Mouse (Mus musculus): ENCODE measurements around the gene 9130409I23Rik. TPM values are rescaled to one million over a fixed set of nuclear protein-coding genes. Genes with fewer than 3 reads are reported as not detected.

9130409I23Rik gene
- total RNA-seq (2021) = not detected
- long read RNA-seq, experiment 1 = 0 reads
- long read RNA-seq, experiment 2 = 0 reads

DNA sequence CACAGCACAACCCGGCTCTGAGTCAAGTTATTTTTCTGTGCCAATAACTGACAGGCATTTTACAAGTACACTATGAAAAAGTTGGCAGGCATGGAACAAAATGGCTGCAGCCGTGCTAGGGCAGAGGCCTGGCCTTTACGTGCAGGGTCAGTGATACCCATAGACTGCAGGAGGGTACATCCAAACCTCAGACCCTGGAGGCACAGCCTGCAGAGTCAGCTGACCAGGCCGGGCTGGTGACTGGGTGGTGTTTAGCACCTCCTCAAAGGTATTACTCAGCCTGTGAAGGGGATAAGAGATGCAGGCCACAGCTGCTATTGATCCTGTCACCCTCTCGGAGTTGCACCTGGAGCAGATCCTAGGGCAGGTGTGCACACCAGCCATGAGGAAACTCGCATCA lies at the start of gene 9130409I23Rik:
TSS of gene 9130409I23Rik (plus strand) at position 301 of the 400 bp plus-strand sequence.
- DNase-seq (ENCODE audit: low spot score in 2 of 2) = no peak

DNA sequence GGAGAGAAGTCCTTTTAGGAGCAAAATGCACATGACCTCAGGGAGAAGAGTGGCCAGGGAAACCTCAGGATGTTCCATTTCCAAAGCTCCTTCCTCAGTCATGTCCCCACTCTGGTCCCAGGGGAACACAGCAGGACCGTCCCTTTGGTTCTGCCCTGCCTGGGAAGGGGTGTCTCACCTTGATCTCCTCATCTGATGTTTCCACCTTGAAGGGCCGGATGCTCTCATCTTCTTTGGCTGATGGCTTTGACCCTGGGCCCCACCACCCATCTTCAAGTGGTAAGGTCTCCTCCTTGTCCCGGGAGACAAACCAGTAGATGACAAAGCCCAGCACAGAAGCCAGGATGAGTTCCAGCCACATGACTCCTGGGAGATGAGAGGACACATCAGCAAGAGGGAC lies 49.4 kb upstream of the 9130409I23Rik start:
- no peak for DNase-seq (ENCODE audit: low spot score in 2 of 2)

DNA sequence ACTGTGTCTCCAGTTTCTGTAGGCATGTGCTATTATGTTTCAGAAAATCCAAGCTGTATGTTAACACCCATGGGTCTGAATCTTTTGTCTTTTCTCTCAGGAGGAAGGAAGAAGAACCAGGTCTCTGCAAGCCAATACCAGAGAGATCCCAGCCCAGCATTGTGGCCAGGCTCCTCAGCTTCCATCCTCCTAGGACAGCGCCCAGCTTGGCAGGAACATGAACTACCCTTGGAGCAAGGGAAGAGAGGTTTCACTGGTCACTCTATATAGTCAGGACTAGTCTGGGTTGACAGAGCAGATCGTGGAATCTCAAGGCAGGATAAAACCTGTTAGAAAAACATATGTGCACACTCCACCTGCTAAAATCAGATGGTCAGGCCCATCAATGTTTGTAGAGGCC lies 47.2 kb upstream of the 9130409I23Rik start:
- no peak for DNase-seq (ENCODE audit: low spot score in 2 of 2)

DNA sequence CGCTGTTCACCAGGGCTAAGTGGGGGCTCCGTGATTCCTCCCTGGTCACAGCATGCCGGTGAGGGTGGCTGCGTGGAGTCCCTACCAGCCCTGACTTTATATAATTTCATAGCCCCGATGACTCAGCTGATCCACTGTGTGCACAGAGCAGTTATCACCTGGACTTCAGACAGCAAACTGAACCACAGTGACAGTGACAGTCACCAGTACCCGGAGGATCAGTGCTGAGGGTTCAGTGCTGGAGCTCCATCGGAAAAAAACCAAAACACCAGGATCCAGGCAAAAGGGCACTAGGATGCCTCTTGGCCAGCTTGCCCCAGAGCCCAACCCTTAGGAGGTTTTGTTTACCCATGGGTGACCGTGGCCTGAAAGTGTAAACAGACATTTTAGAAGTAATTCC lies 45.7 kb upstream of the 9130409I23Rik start:
- DNase-seq (ENCODE audit: low spot score in 2 of 2) = no peak

DNA sequence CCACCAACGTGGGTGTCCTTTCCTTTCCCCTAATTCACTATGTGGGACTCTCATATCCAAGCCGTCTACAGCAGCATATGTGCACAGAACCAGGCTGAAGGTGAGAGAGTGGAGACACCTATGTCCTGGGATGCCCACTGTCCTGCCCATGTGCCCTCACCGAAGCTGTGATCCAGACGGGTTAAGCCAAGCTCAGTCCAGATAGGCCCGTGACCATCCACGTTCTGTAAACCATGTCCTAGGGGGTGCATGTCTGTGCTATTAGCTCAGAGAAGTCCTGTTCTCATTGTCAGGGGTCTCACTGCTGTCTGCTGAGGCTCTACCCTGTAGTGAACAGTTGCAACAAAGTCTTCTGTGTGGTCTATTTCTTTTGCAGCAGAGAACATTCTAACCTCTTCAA lies 43.2 kb upstream of the 9130409I23Rik start:
- no peak for DNase-seq (ENCODE audit: low spot score in 2 of 2)

DNA sequence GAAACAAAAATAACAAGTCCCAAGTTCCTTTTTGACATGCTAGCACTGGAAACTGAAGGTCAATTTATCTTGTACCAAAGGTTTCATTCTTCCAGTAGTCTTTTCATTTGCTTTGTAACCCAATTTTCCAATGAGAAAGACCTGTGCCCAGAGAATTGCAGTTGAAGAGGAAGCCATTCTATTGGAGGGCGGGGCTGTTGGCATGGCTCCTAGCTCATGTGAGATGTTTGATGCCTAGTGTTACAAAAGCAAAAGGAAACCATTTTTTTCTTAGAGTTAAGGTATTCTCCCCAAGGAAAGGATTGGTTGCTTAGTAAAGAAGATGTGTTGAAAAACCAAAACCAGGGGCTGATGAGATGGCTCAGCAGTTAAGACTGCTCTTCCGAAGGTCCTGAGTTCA lies 42.8 kb upstream of the 9130409I23Rik start:
- DNase-seq (ENCODE audit: low spot score in 2 of 2) = no peak

DNA sequence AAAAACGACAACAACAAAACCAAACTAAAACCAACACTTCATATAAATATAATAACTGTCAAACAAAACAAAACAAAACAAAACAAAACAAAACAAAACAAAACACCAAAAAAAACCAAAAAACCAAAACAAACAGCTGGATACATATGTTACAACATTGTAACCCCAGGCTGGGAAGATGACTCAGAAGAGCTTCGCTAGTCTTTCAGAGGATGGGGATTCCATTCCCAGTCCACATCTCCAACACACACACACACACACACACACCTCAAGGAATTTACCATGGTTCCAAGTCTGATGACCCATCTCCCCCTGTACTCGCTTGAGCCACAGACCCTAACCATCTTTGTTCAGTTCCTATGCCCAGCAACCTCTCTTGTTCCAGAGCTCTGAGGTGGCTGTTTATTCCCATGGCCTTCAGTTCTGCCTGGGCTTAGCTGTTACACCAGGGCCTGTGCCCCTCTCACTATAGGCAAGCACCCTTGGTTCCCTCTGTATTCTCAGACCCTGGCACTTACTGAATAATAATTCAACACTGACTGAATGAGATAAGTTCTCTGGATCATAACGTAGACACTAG lies 41.9 kb upstream of the 9130409I23Rik start:
- no peak for DNase-seq (ENCODE audit: low spot score in 2 of 2)

DNA sequence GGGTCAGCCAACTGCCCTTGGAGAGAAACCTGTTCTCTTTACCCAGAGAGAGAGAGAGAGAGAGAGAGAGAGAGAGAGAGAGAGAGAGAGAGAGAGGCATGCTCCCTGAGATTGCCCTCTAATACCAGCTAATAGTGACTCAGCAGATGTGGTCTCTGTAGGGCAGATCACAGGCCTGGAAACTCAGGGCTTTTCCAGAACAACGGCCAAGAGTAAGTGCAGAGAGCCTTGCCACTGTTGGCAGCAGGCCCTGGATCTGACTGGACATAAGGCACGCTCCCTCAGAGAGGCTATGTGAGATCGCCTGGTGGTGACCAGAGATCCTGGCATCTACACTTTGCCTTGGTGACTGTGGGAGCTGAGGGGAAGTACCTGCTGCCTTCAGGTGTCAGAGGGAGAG lies 41.3 kb upstream of the 9130409I23Rik start:
- no peak for DNase-seq (ENCODE audit: low spot score in 2 of 2)

DNA sequence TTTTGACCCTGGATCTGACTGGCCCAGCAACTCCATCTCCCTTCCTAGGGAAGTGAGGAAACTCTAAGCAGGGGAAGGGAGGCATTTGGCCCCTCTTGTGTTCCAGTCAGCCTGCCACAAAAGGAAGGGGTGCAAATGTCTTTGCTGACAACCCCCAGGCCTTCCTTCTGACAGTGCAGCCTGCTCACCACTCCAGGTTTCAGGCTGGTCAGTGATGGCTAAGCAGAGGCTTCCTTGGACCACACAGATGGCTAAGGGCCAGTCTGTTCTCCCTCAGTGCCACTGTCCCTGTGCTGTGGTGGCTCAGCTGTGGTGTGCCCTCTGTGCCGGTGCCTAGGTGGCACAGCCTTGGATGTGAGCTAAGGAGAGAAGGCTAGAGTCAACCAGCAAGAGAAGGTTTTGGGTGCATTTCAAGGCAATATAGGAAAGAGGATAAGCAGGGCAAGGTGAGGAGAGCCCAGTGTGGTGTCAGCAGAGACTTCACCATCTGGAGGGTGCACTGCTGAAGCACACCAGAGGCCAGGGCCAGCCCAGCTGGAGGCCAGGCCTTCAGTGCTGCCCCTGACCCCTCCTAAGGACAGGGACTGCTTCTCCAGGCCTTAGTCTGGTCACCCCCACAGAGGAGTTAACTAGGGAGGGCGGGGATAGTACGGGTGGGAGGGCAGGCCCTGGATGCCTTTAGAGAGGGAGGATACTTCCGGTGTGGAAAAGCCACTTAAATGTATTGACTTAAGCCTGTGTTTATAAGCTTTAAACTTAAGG lies 40.7 kb upstream of the 9130409I23Rik start:
- no peak for DNase-seq (ENCODE audit: low spot score in 2 of 2)

DNA sequence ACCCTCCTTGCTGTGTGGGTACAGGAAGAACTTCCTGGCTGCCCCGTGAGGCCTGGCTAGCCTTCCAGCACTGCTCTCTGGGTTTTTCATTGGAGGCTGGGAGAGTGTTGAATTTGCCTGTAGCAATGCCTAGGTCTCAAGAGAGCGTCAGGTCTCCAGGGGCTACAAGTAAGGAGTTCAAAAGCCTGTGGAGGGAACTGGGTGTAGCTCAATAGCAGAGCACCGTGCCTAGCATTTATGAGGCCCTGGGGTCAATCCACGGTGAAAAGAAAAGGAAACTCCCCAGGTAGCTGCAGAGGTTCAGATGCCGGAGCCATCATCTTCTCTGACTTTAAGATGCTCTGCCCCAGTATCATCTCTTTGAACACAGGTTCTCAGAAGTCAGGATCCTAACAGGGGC lies 39.4 kb upstream of the 9130409I23Rik start:
- no peak for DNase-seq (ENCODE audit: low spot score in 2 of 2)

DNA sequence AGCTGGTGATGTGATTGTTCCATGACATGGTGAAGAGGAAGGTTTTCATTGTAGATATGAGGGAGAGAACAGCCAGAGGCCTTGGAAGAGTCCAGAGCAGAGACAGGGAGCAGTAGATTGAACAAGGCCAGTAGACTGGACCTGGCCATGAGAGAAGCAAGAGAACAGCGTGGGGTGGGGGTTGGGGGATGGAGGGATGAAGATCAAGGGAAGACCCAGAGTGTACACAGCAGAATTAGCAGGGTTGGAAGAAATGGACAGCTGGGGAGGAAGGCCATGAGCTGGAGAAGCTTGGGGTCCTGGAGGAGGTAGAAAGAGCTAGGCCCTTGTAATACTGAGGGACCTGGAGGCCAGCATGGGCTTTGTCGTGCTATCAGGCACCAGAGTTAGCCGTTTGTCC lies 38.6 kb upstream of the 9130409I23Rik start:
- DNase-seq (ENCODE audit: low spot score in 2 of 2) = no peak

DNA sequence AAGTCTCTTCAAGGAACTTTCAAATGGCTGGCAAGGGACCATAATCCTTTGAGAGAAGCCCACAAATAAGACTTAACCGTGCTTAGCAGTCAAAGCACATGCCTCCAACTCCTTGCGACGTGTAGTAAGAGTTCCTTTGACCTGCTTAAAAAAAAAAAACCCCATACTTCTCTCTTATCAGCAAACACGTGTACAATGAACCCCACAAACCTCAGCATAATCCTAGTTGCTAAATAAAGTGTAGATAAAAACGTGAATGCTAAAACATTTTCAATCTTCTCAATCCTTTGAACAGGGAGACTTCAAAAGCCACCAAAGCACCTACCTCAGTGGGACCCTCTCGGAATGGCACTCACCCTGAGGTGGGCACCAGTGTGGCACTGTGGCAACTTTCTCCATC lies 37.6 kb upstream of the 9130409I23Rik start:
- no peak for DNase-seq (ENCODE audit: low spot score in 2 of 2)

DNA sequence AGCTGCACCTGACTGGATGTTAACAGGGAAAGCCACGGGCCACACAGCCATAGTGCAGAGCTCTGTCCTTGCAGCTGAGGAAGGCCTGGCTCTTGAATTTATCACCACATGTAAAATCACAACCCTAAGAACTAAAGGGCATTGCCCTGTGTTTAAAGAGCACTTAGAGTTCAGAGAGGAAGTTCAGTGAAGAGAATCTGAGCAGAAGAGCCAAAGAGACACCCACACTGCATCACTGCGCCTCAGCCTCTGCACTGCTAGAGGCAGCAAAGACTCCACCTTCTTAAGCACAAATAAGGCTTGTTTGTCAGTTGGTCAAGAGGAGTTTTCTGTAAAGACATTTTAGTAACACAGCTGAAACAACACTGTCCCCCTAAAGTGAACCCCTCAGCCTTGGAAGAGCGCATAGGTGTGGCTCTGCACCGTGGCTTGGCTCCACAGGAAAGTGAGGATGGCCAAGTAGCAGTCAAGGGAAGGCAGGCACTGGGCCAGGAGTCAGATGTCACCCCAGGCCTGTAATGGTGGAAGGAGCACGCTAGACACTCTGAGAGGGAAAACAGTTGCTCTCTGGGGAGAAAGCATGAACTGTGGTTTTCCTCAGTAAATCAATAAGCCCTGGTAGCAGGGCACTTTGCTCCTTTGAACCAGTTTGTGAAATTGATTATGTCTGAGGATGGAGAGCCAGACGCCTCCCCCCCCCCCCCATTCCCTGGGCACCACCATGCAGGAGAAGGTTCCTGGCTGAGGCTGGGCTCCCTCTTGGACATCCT lies 36.1 kb upstream of the 9130409I23Rik start:
- DNase-seq (ENCODE audit: low spot score in 2 of 2) = no peak

DNA sequence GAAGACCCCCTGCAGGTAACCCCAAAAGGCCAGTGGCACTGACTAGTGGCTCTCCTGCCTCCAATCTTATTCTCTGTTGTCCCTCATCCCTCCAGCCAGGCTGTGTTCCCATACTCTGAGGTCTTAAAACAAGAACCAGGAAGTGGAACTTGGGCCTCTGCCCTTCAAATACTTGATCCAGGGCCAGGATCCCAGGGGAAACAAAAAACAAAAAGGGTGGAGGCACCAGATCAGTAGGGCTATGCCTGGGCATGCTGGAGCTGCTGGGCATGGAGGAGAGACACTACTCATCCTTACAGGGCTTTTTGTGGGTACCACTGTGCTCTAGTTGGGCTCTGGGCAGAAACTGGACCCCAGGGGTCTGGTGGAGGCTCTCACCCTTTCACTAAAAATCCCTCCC lies 35.5 kb upstream of the 9130409I23Rik start:
- peak; percentile 12 to 60 for DNase-seq (ENCODE audit: low spot score in 2 of 2)

DNA sequence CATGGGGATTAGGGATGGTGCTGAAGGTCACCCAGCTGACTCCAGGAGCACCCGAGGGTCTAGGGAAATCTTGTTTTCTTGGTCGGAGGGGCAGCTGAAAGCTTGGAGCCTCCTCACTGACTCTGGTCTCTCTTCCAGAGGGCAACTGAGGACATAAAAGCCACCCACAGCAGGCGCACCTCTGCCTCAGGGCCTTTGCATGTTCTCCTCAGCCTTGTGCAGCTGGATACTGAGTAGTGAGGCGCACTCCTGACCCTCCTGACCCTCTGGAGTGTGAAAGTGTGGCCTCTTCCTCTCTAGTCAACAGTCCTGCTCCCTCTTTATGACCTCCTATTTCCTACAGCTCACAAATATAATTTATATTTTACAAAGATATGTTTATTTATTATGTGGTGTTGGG lies 35.0 kb upstream of the 9130409I23Rik start:
- DNase-seq (ENCODE audit: low spot score in 2 of 2) = no peak

DNA sequence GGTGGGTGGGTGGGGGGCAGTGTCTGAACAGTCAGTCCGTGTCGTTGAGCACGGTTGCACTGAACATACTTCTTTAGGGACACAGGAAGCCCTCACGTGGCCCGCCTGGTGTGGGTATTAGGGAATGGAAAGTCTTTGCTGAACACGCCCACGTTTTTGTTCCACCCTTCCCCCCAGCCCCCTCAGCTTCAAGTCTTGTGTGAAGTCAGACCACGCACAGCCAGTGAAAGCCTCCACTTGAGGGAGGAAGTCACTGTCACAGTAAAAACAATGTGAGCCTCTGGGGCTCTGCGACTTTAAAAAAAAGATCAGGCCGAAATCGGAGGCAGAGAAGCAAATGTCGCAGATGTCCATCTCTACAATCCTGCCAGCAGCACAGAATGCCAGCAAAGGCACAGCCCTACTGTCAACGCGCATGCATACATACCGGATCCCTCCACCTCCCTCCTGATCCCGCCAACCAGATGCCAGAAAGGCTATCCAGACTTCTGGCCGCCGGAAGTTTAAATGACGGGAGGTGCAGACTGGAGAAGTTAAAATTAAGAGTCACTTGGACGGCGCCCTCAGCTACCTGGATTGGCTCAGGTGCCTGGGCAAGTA lies 34.4 kb upstream of the 9130409I23Rik start:
- DNase-seq (ENCODE audit: low spot score in 2 of 2) = peak; percentile 48 to 54

DNA sequence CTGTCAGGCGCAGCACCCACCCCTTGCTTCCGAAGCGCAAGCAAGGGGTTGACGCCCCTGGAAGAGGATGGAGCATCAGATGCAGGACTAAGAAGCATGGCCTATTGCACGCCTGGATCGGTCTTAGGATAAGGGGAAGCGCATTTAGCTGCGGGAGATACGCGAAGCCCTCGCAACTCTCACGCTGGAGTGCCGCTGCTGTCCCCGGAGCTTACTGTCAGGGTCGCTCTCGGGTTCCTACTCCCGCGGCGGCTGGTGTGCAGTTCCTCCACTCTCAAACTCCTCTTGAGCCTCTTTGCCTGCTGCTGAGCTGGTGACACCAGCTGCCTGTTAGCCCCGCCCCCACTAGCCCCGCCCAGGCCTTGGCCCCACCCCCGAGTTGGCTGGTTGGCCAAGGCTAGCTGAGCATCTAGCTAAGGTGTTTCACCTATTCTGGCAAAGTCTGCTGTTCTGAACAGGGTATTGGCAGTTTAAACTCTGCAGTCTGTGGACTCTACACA lies 33.8 kb upstream of the 9130409I23Rik start:
- peak; percentile 48 to 59 for DNase-seq (ENCODE audit: low spot score in 2 of 2)

DNA sequence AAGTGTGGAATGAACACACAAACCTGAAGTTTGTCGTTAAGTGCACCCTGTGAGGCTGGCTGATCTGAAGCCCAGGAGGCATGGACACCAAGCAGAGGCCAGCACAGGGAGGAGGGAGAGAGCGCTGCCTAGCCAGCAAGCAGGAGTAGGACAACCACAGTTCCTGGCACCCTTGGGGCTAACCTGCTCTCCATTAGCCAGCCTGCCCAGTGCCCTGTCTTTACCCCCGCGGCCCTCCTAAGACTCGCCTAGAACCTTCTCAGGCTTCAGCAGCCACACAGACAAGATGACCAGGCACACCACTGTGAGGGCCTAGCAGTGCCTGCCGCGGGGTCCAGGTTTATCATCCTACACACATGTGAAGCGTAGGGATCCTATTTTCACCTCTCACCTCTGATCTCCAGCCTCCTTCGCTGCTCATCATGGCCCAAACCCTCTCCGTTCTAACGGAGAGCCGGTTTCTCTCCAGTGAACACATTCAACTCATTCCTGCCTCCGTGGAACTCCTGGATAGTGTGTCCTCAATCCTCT lies 33.1 kb upstream of the 9130409I23Rik start:
- no peak for DNase-seq (ENCODE audit: low spot score in 2 of 2)

DNA sequence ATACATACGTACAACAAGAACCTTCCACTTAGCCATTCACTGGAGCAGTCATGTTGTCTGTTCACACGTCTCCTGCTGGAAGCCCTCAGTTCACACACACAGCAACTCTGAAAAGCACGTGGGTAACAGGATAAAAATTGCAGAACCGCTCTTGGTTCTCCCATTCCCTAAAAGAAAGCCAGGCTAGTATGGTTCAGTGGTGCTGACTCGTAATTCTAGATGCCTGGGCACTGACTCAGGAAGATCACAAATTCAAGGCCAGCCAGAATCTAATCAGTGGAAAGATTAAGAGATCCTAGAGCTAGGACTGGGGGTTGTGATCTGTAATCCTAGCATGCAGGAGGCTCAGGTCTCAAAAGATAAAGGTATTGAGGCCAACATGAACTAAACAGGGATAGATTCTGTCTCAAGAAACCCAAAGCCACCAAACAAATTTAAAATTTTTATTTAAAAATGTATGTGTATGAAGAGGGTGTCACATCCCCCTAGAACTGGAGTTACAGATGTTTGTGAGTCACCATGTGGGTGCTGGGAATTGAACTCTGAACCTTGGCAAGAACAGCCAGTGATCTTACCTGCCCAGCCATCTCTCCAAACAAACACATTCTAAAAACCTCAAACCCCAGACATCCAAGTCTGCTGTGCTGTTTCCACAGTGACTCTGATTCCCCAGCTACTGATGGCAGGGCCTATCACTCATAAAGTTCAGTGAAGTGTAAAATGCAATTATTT lies 30.1 kb upstream of the 9130409I23Rik start, which contains the start of gene Ephx1:
TSS of gene Ephx1 (minus strand) at position 149 of the 732 bp plus-strand sequence.
- no peak for DNase-seq (ENCODE audit: low spot score in 2 of 2)

DNA sequence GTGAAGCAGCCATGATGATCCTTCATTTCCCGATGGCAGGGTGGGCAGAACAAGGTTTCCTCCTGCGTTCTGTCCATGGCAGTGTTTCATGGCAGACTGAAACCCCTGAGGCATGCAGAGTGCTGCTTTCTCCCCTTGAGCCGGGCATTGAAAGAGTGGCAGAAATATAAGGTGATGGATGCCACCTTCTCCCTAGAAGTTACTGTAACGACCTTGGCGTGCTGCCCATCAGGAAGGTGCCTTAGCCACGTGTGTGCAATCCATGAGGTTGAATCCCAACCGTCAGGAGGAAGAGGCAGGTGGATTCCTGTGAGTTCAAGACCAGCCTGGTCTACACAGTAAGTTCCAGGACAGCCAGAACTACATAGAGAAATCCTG lies 29.6 kb upstream of the 9130409I23Rik start:
- no peak for DNase-seq (ENCODE audit: low spot score in 2 of 2)

DNA sequence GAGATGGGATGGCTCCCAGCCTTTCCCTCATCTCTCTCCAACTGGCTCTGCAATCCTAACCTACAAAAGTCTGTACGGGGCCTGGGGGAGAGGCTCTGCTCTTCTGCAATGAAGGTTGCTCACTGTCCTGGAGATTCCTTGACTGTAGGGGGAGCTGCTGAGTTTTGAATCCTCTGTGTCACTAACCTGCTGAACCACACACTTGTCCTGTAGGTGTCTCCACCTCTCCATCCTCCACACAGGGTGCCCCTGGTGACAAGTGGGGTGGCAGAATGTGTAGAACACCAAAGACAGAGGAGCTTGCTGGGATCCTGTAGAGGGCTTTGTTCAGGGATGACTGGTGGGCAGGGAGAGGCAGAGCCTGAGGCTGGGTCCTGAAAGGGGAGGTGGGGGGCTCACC lies 28.8 kb upstream of the 9130409I23Rik start:
- DNase-seq (ENCODE audit: low spot score in 2 of 2) = peak; percentile 10 to 62

Measured in layer of hippocampus, postnatal 14 days (tissue).